Mouse (Mus musculus) hindbrain, embryonic 11.5 days (tissue): ENCODE measurements around the gene Coq10b. TPM values are rescaled to one million over a fixed set of nuclear protein-coding genes. Genes with fewer than 3 reads are reported as not detected.
"Not testable (repeated sequence)": the region's sequence is repeated elsewhere in the genome, so short reads cannot be mapped to it uniquely, and the experiment has no call there.

Source experiments
- ATAC-seq: fragments of 200-750 bp; cut with Nextera tagmentation; 2 replicates; pipeline ENCODE4 v1.8.0; 2017; ENCODE audit warnings: mild to moderate bottlenecking, moderate TSS enrichment, moderate library complexity; ENCODE audit not compliant: low FRiP score
- DNase-seq: peaks from one replicate; pipeline ENCODE4 v3.0.0-alpha.2; 2015; ENCODE audit warnings: low spot score
- H3K27ac ChIP-seq: fragments of 300-500 bp; sonication (generic); 2 replicates; pipeline ENCODE4 v1.5.1; 2014; ENCODE audit warnings: mild to moderate bottlenecking, low read depth, low read length
- H3K27me3 ChIP-seq: fragments of 300-500 bp; sonication (generic); 2 replicates; pipeline ENCODE4 v1.6.1; 2014; ENCODE audit warnings: mild to moderate bottlenecking, low read length, moderate library complexity, mixed read lengths; ENCODE audit not compliant: control insufficient read depth, insufficient read depth
- H3K36me3 ChIP-seq: fragments of 300-500 bp; sonication (generic); 2 replicates; pipeline ENCODE4 v1.6.1; 2014; ENCODE audit warnings: mild to moderate bottlenecking, low read length, moderate library complexity, mixed read lengths; ENCODE audit not compliant: control insufficient read depth, insufficient read depth
- H3K4me1 ChIP-seq: fragments of 300-500 bp; sonication (generic); replicated peaks from 2 replicates; pipeline ENCODE4 v1.6.1; 2014; ENCODE audit warnings: low read length, mixed read lengths; ENCODE audit not compliant: control insufficient read depth, insufficient read depth
- H3K4me2 ChIP-seq: fragments of 300-500 bp; sonication (generic); replicated peaks from 2 replicates; pipeline ENCODE4 v1.6.1; 2014; ENCODE audit warnings: mild to moderate bottlenecking, low read depth, low read length
- H3K4me3 ChIP-seq: fragments of 300-500 bp; sonication (generic); 2 replicates; pipeline ENCODE4 v1.5.1; 2014; ENCODE audit warnings: low read depth, low read length
- H3K9ac ChIP-seq: fragments of 300-500 bp; sonication (generic); 2 replicates; pipeline ENCODE4 v1.6.1; 2014; ENCODE audit warnings: low read depth, low read length
- H3K9me3 ChIP-seq: fragments of 300-500 bp; sonication (generic); 2 replicates; pipeline ENCODE4 v1.6.1; 2016; ENCODE audit warnings: low read length; ENCODE audit not compliant: control insufficient read depth
- WGBS: fragments of 180-500 bp; shearing (Covaris S2); extraction: QIAGEN DNeasy Blood & Tissue Kit; methylation state at CpG from one replicate; pipeline ENCODE4 v1.1.7; 2014; 5-methylcytosine and 5-hydroxymethylcytosine counted together
- polyA plus RNA-seq: library from polyadenylated mRNA; unstranded; fragments of >200 nt; fragmentation: Nextera tagmentation; extraction: Ambion mirVana; gene quantifications from 2 replicates; pipeline ENCODE4 v1.2.1, GENCODE M21; 2014

The Coq10b gene
- polyA plus RNA-seq, 1 experiment from 2014 or later = 41.4 TPM

GRCm38 (mm10) chr1:55051671-55052070 lies 899 bp upstream of the Coq10b start:
- no peaks in the 10 kb centered on the region for H3K36me3 ChIP-seq
- H3K27me3 ChIP-seq = no peaks in the 10 kb centered on the region
- no peak for DNase-seq
- H3K27ac ChIP-seq = no peak overlapping the region
- H3K4me3 ChIP-seq = no peak overlapping the region
- H3K4me2 ChIP-seq = no peak overlapping the region; the same call in 1 of the 2 replicates
- WGBS = 76% methylated on average over 3 of the region's 3 CpGs
- no peaks in the 10 kb centered on the region for H3K4me1 ChIP-seq
- no peaks in the 10 kb centered on the region for H3K9me3 ChIP-seq
- no peak for ATAC-seq
- no peak overlapping the region for H3K9ac ChIP-seq

DNA sequence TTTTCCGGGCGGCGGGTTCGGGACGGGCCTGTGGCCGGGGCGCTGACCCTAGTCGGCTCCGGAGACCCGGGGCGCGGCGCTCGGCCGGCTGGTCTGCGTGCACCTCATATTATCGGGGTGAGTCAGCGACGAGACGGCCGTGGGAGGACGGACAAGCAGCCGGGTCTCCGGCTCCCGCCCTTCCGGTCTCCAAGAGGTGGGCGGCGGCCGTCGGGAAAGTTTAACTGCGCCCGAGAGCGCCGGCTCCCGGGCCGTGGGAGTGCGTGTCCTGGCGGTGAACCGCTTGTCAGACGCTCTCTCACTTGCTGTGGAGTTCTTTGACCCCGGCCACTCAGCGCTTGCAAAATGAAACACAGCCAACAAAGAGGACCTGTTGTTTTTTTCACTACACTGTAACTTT lies 435 bp downstream of the Coq10b start:
- H3K27ac ChIP-seq = peak overlapping the region; percentile 65; the same call in 1 of the 2 replicates
- H3K4me1 ChIP-seq = no peaks in the 10 kb centered on the region
- WGBS = under 1% methylated on average over 41 of the region's 42 CpGs
- ATAC-seq = peak; percentile 76
- no peaks in the 10 kb centered on the region for H3K36me3 ChIP-seq
- peak overlapping the region; percentile 76 for H3K4me2 ChIP-seq
- DNase-seq = no peak
- H3K9me3 ChIP-seq = no peaks in the 10 kb centered on the region
- H3K27me3 ChIP-seq = no peaks in the 10 kb centered on the region
- H3K4me3 ChIP-seq = peak overlapping the region; percentile 92
- H3K9ac ChIP-seq = peak overlapping the region; percentile 77

GRCm38 (mm10) chr1:55053596-55053995 lies 1.0 kb downstream of the Coq10b start:
- no peaks in the 10 kb centered on the region for H3K27me3 ChIP-seq
- peak overlapping the region; percentile 76 for H3K4me2 ChIP-seq
- DNase-seq (no peak), ATAC-seq (no peak)
- H3K27ac ChIP-seq = no peak overlapping the region
- no peaks in the 10 kb centered on the region for H3K4me1 ChIP-seq
- no peak overlapping the region; the same call in 1 of the 2 replicates for H3K9ac ChIP-seq
- H3K9me3 ChIP-seq = no peaks in the 10 kb centered on the region
- H3K4me3 ChIP-seq = peak overlapping the region; percentile 92
- WGBS = 79% methylated on average over 4 of the region's 4 CpGs
- H3K36me3 ChIP-seq = no peaks in the 10 kb centered on the region

DNA sequence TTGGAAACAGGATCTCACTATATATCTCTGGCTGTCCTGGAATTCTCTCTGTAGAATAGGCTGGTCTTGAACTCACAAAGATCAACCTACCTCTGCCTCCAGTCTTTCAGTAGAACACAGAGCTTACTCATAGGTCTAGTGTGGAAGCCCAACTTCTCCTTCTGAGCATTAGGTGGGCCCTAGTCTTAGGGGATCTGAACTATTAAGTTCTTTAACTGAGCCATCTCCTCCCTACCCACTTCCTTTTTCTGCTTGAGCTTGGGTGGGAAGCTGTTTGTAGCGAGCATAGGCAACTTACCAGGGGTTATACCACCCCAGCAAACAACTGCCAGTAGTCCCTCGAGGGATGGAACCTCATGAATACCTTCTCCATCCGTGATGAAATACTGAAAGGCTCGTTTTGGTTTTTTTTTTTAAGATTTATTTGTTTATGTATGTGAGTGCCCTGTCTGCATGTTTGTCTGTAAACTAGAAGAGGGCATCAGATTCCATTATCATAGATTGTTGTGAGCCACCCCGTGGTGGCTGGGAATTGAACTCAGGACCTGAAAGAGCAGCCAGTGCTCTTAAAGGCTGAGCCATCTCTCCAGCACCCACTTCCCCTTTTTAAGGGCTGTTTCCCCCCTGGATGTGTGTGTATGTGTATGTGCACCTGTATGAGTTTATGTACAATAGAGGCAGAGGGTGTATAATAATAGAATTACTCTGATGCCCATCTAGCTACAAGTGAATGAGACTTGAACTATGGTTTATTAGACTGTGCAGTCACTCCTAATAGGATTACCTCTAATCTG lies 2.9 kb downstream of the Coq10b start:
- H3K27ac ChIP-seq = no peak overlapping the region
- DNase-seq = no peak

GRCm38 (mm10) chr1:55058383-55058782 lies 5.8 kb downstream of the Coq10b start:
- not testable (repeated sequence) for DNase-seq, H3K4me2 ChIP-seq, ATAC-seq

More for the DNA sequence above, 2.9 kb downstream of the Coq10b start:
- no peak overlapping the region for H3K9ac ChIP-seq
- no peaks in the 10 kb centered on the region for H3K9me3 ChIP-seq
- H3K4me2 ChIP-seq = no peak overlapping the region
- ATAC-seq = no peak
- 87% methylated on average over 5 of the region's 5 CpGs for WGBS
- no peaks in the 10 kb centered on the region for H3K4me1 ChIP-seq
- no peaks in the 10 kb centered on the region for H3K27me3 ChIP-seq
- H3K4me3 ChIP-seq = no peak overlapping the region
- H3K36me3 ChIP-seq = no peaks in the 10 kb centered on the region

GRCm38 (mm10) chr1:55061099-55061498 lies 8.5 kb downstream of the Coq10b start:
- DNase-seq = no peak
- 95% methylated on average over 5 of the region's 5 CpGs for WGBS
- Histone ChIP-seq H3K36me3 (no peaks in the 10 kb centered on the region), H3K9me3 (no peaks in the 10 kb centered on the region), H3K27ac (no peak overlapping the region), H3K4me2 (no peak overlapping the region), H3K9ac (no peak overlapping the region), H3K27me3 (no peaks in the 10 kb centered on the region), H3K4me3 (no peak overlapping the region), H3K4me1 (no peaks in the 10 kb centered on the region)
- no peak for ATAC-seq

More at GRCm38 (mm10) chr1:55058383-55058782, 5.8 kb downstream of the Coq10b start:
- not testable (repeated sequence) for H3K36me3 ChIP-seq, H3K4me1 ChIP-seq, H3K9ac ChIP-seq, H3K27me3 ChIP-seq, H3K4me3 ChIP-seq, H3K27ac ChIP-seq, H3K9me3 ChIP-seq
- WGBS = 75% methylated on average over 2 of the region's 3 CpGs

DNA sequence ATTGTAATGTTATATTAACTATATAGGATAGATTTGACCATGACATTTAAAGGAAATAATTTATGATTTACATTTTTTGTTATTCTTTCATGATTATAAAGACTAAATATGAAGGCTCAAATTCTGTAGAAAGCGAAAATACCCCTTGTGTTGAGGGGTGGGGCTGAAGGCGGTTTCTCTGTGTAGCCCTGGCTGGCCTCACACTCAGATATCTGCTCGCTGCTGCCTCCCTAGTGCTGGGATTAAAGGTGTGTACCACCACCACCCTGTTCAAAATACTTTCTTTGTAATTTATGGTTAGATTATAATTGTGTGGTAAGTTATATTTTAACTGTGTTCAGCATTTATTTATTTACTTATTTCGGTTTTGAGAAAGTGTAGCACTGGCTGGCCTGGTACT lies 9.2 kb downstream of the Coq10b start:
- no peaks in the 10 kb centered on the region for H3K9me3 ChIP-seq
- H3K4me2 ChIP-seq = no peak overlapping the region
- ATAC-seq (no peak), DNase-seq (no peak)
- H3K9ac ChIP-seq = no peak overlapping the region
- 83% methylated on average over 4 of the region's 4 CpGs for WGBS
- no peaks in the 10 kb centered on the region for H3K36me3 ChIP-seq
- no peaks in the 10 kb centered on the region for H3K4me1 ChIP-seq
- H3K27me3 ChIP-seq = no peaks in the 10 kb centered on the region
- H3K4me3 ChIP-seq = no peak overlapping the region
- no peak overlapping the region for H3K27ac ChIP-seq

GRCm38 (mm10) chr1:55072328-55072727 lies 19.8 kb downstream of the Coq10b start:
- ATAC-seq, H3K36me3 ChIP-seq: not testable (repeated sequence)

DNA sequence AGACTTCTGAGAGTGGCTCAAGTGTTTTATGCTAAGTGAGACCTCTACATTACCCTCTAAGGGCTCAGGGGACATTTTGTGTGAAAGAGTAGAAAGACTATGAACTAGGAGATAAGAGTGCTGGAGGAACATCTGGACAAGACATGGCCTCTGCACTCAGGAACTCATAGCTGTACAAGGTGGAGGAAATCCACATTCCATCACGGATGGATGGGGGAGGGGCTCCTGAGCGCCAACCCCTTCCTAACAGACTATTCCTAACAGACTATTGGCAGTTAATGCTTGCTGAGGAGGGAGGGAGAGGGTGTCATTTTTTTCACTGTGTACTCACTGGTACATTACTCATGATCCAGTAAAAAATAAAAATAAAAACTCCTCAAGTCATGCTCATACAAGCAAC lies 22.2 kb downstream of the Coq10b start:
- Histone ChIP-seq H3K4me3 (no peak overlapping the region), H3K9me3 (no peaks in the 10 kb centered on the region), H3K36me3 (peaks cover 6% of the 10 kb centered on the region; the same call in 1 of the 2 replicates), H3K4me1 (no peaks in the 10 kb centered on the region), H3K4me2 (no peak overlapping the region), H3K27ac (no peak overlapping the region), H3K27me3 (no peaks in the 10 kb centered on the region), H3K9ac (no peak overlapping the region)
- DNase-seq = no peak
- WGBS = 70% methylated on average over 2 of the region's 2 CpGs
- no peak for ATAC-seq

More at GRCm38 (mm10) chr1:55072328-55072727, 19.8 kb downstream of the Coq10b start:
- not testable (repeated sequence) for DNase-seq, H3K4me2 ChIP-seq, H3K9me3 ChIP-seq, H3K9ac ChIP-seq, H3K4me3 ChIP-seq, H3K4me1 ChIP-seq, H3K27ac ChIP-seq, H3K27me3 ChIP-seq
